Mouse (Mus musculus) liver, embryonic 11.5 days (tissue): ENCODE results near the gene Sema4c. TPM values are rescaled to one million over a fixed set of nuclear protein-coding genes. Genes with fewer than 3 reads are reported as not detected.
A peak's percentile ranks its signal among the peaks of the same experiment; 100 is the strongest.

Experiments used
- ATAC-seq: fragments of 200-750 bp; cut with Nextera tagmentation; replicated peaks from 2 replicates; pipeline ENCODE4 v1.8.0; 2017; ENCODE audit warnings: moderate number of reproducible peaks, mild to moderate bottlenecking, moderate TSS enrichment, moderate library complexity; ENCODE audit not compliant: low FRiP score
- DNase-seq: peaks from one replicate; pipeline ENCODE4 v3.0.0-alpha.2; 2017; ENCODE audit warnings: low spot score
- H3K27ac ChIP-seq: fragments of 300-500 bp; sonication (generic); 2 replicates; pipeline ENCODE4 v1.5.1; 2014; ENCODE audit warnings: mild to moderate bottlenecking, low read depth, low read length, control low read depth
- H3K27me3 ChIP-seq: fragments of 300-500 bp; sonication (generic); replicated peaks from 2 replicates; pipeline ENCODE4 v1.6.1; 2014; ENCODE audit warnings: low read length, mixed read lengths; ENCODE audit not compliant: control insufficient read depth, insufficient read depth
- H3K36me3 ChIP-seq: fragments of 300-500 bp; sonication (generic); 2 replicates; pipeline ENCODE4 v1.6.1; 2014; ENCODE audit warnings: mild to moderate bottlenecking, low read length, moderate library complexity, mixed read lengths; ENCODE audit not compliant: control insufficient read depth, insufficient read depth
- H3K4me1 ChIP-seq: fragments of 300-500 bp; sonication (generic); replicated peaks from 2 replicates; pipeline ENCODE4 v1.6.1; 2014; ENCODE audit warnings: low read length, mixed read lengths; ENCODE audit not compliant: control insufficient read depth, insufficient read depth
- H3K4me2 ChIP-seq: fragments of 300-500 bp; sonication (generic); 2 replicates; pipeline ENCODE4 v1.6.1; 2014; ENCODE audit warnings: mild to moderate bottlenecking, control low read depth, moderate library complexity
- H3K4me3 ChIP-seq: fragments of 300-500 bp; sonication (generic); 2 replicates; pipeline ENCODE4 v1.5.1; 2014; ENCODE audit warnings: low read depth, low read length, control low read depth
- H3K9ac ChIP-seq: fragments of 300-500 bp; sonication (generic); 2 replicates; pipeline ENCODE4 v1.6.1; 2014; ENCODE audit warnings: low read depth, low read length, control low read depth
- H3K9me3 ChIP-seq: fragments of 300-500 bp; sonication (generic); 2 replicates; pipeline ENCODE4 v1.6.1; 2016; ENCODE audit warnings: low read length, inconsistent platforms, mixed read lengths; ENCODE audit not compliant: control insufficient read depth
- WGBS: fragments of 180-500 bp; shearing (Covaris S2); extraction: QIAGEN DNeasy Blood & Tissue Kit; methylation state at CpG from one replicate; pipeline ENCODE4 v1.1.7; 2014; 5-methylcytosine and 5-hydroxymethylcytosine counted together
- polyA plus RNA-seq: library from polyadenylated mRNA; unstranded; fragments of >200 nt; fragmentation: Nextera tagmentation; extraction: Ambion mirVana; gene quantifications from 2 replicates; pipeline ENCODE4 v1.2.1, GENCODE M21; 2014

Gene Sema4c
- polyA plus RNA-seq, 1 experiment from 2014 or later: 0.77 TPM

DNA sequence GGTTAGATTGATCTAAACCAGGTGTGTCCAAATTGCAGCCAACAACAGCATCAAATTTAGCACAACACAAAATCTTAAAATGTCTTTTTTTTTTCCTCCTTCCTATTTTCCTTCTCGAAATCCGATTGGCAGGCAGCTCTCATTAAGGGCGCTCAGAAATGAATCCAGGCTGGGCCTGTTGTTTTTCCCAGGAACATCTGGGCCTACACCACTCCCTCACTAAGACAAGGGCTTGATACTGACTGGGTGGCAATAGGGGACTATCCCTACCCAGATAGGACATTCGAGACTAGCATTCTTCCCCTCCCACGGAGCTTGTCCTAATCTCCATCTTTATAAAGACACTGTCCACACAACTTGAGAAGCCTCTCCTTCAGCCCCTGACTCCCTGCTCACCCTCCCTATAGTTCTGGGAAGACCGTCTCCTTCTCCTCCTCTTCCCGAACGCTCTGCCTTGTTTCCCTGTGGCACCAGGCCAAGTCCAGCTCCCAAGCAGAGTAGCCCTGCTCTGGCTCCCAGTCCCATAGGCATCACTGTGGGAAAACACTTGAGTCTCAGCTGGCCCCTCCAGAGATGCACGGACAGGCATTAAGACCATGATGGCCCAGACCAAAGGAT lies 10.1 kb downstream of the Sema4c start:
- 59% methylated on average over 9 of the region's 9 CpGs for WGBS
- H3K4me2 ChIP-seq: no peak overlapping the region
- H3K27me3 ChIP-seq: no peaks in the 10 kb centered on the region; the same call in 1 of the 2 replicates
- no peak for DNase-seq
- no peak overlapping the region for H3K9ac ChIP-seq
- no peak for ATAC-seq
- peaks cover 16% of the 10 kb centered on the region; the same call in 1 of the 2 replicates for H3K36me3 ChIP-seq
- H3K27ac ChIP-seq: no peak overlapping the region
- no peak overlapping the region for H3K4me3 ChIP-seq
- peaks cover 17% of the 10 kb centered on the region for H3K4me1 ChIP-seq
- no peaks in the 10 kb centered on the region for H3K9me3 ChIP-seq

DNA sequence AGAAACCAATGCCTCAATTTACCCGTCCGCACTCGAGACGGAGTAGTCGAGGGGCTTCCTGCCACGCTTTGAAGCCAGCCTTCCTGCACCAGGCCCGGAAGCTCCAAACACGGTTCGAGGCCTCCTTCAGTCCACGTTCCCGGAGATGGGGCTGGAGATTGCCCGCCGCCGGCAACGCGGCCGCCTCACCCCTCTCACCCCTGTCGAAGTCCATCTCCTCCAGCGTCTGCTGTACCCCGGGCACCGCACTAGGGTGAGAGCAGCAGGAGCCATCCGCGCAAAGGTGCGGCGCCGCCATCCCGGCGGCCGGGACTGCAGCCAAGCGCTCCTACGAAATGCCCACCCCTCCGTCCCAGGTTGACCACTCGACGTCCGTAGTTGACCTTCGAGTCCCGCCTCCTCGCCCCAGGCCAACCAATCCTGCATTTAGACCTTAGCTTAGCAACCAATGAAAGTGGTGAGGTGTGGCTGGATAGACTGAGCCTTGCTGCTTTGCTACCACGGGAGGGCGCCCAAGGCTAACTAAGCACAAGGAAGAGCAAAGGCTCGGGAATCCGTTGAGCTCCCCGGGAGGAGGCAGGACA lies 11.2 kb downstream of the Sema4c start, which contains the start of gene Ankrd39:
TSS of gene Ankrd39 (minus strand) at position 558 of the 584 bp plus-strand sequence.
- Histone ChIP-seq H3K4me1 (peaks cover 17% of the 10 kb centered on the region), H3K9ac (peak within 1 kb of the TSS; percentile 75), H3K27me3 (no peaks in the 10 kb centered on the region; the same call in 1 of the 2 replicates), H3K4me3 (peak within 1 kb of the TSS; percentile 76), H3K9me3 (no peaks in the 10 kb centered on the region), H3K36me3 (peaks cover 14% of the 10 kb centered on the region; the same call in 1 of the 2 replicates), H3K27ac (no peak within 1 kb of the TSS; the same call in 1 of the 2 replicates), H3K4me2 (peak within 1 kb of the TSS; percentile 71)
- DNase-seq (peak; percentile 91), ATAC-seq (peak; percentile 98)
- WGBS: under 1% methylated on average over 43 of the region's 43 CpGs

DNA sequence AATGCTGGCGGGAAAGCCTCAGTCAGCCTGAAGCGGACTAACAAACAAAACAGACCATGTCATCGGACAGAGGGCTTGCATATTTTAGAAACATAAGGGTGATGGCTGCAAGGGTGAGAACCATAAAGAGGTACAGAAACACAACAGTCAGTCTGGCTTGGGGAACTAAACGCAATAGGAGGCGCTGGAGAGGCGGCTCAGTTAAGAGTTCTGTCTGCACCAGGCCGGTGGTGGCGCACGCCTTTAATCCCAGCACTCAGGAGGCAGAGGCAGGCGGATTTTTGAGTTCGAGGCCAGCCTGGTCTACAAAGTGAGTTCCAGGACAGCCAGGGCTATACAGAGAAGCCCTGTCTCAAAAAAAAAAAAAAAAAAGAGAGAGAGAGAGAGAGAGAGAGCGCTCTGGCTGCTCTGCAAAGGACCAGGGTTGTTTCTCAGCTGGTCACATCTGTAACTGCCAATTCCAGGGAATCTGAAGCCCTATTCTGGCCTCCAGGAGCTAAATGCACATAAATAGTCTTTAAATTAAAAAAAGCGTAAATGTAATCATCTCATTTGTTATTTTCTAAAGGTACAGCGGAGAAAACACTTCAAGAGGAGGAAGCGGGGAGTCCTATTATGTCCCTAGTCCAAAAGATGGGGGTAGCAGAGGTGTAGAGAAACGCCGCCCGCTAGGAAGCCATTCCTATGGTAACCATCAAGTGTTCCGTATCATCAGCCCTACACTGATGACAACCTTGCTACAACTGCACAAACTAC lies 12.1 kb downstream of the Sema4c start:
- 59% methylated on average over 19 of the region's 19 CpGs for WGBS
- Histone ChIP-seq H3K4me3 (peak overlapping the region; percentile 76), H3K27ac (no peak overlapping the region), H3K9me3 (no peaks in the 10 kb centered on the region), H3K27me3 (no peaks in the 10 kb centered on the region; the same call in 1 of the 2 replicates), H3K4me2 (peak overlapping the region; percentile 71), H3K9ac (peak overlapping the region; percentile 75), H3K36me3 (peaks cover 15% of the 10 kb centered on the region), H3K4me1 (peaks cover 17% of the 10 kb centered on the region)
- ATAC-seq (no peak), DNase-seq (no peak)

DNA sequence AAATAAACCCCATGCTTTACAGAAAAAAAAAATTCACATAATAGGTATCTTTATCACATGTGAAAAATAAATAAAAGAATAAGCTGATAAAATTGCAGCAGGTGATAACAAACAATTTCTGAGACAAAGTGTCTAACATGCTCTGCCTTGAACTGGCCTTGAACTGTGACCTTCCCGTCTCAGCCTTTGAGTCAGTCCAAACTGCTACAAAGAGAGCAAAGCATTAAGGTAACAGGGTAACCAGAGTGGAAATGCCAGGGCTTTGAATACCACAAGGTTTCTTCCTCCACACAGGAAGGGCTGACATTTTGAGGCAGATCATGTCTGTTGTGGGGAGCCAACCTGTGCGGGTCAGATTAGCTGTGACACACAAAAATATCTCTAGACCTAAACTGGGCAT lies 12.8 kb downstream of the Sema4c start:
- Histone ChIP-seq H3K27ac (no peak overlapping the region), H3K9ac (no peak overlapping the region), H3K4me1 (peaks cover 17% of the 10 kb centered on the region), H3K36me3 (peaks cover 10% of the 10 kb centered on the region), H3K4me2 (peak overlapping the region; percentile 71), H3K27me3 (no peaks in the 10 kb centered on the region), H3K4me3 (no peak overlapping the region), H3K9me3 (no peaks in the 10 kb centered on the region)
- 55% methylated on average over 2 of the region's 2 CpGs for WGBS
- no peak for DNase-seq
- no peak for ATAC-seq

DNA sequence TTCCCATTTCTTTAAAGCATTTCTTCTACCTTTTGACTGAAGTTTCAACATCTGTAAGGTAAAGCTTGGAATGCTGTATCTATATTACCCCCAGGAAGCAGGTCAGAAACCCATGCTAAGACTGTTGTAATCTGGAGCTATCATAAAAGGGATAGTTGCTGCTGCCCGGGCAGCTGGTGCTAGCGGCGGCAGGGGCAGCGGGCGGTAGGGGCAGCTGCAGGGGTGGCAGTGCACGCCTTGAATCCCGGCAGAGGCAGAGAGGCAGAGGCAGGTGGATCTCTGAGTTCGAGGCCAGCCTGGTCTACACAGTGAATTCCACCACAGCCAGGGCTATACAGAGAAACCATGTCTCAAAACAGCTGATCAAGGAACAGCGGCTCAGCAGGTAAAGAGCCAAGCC lies 15.2 kb downstream of the Sema4c start:
- H3K36me3 ChIP-seq: peaks cover 10% of the 10 kb centered on the region
- DNase-seq: no peak
- no peak overlapping the region for H3K4me3 ChIP-seq
- H3K27me3 ChIP-seq: no peaks in the 10 kb centered on the region
- ATAC-seq: no peak
- no peak overlapping the region for H3K9ac ChIP-seq
- H3K27ac ChIP-seq: no peak overlapping the region
- H3K4me1 ChIP-seq: peaks cover 14% of the 10 kb centered on the region
- no peak overlapping the region for H3K4me2 ChIP-seq
- WGBS: 95% methylated on average over 9 of the region's 9 CpGs
- no peaks in the 10 kb centered on the region for H3K9me3 ChIP-seq

DNA sequence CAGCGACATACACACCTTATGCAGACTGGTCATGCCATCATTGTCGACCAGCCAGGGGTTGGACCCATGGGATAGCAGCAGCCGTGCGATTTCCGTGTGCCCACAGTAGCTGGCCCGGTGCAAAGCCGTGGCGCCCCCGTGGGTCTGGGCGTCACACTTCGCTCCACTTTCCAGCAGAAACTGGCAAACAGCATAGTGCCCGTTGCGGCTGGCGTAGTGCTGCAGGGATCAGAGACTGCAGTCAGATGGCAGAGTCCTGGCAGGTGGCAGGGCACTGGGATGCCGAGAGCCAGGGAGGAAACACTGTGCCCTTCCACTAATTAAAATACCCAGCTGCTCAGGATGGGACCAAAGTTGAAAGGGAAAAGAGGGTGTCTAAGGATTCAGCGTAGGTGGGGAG lies 16.3 kb downstream of the Sema4c start:
- Histone ChIP-seq H3K36me3 (peaks cover 10% of the 10 kb centered on the region), H3K4me2 (no peak overlapping the region), H3K27ac (no peak overlapping the region), H3K9ac (no peak overlapping the region), H3K27me3 (no peaks in the 10 kb centered on the region), H3K9me3 (no peaks in the 10 kb centered on the region), H3K4me3 (no peak overlapping the region), H3K4me1 (peaks cover 10% of the 10 kb centered on the region; the same call in 1 of the 2 replicates)
- DNase-seq (no peak), ATAC-seq (no peak)
- 93% methylated on average over 16 of the region's 16 CpGs for WGBS

DNA sequence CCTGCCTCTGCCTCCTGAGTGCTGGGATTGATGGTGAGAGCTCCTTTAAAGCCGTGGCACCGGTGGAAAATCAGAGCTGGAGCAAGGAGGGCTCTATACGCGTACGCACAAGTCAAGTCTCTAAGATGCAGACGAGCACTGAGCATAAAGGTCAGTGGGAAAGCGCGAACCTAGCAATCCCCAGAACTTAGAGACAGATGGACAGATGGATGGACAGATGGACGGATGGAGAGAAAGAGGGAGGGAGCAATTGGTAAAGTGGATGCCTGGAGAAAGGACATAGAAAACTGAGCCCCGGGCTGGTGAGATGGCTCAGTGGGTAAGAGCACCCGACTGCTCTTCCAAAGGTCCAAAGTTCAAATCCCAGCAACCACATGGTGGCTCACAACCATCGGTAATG lies 17.3 kb downstream of the Sema4c start:
- no peak for ATAC-seq
- no peak overlapping the region for H3K27ac ChIP-seq
- no peaks in the 10 kb centered on the region for H3K9me3 ChIP-seq
- H3K4me2 ChIP-seq: no peak overlapping the region
- peaks cover 10% of the 10 kb centered on the region for H3K36me3 ChIP-seq
- 91% methylated on average over 12 of the region's 12 CpGs for WGBS
- no peak overlapping the region for H3K9ac ChIP-seq
- no peak overlapping the region for H3K4me3 ChIP-seq
- no peak for DNase-seq
- no peaks in the 10 kb centered on the region for H3K27me3 ChIP-seq
- peaks cover 5% of the 10 kb centered on the region; the same call in 1 of the 2 replicates for H3K4me1 ChIP-seq

DNA sequence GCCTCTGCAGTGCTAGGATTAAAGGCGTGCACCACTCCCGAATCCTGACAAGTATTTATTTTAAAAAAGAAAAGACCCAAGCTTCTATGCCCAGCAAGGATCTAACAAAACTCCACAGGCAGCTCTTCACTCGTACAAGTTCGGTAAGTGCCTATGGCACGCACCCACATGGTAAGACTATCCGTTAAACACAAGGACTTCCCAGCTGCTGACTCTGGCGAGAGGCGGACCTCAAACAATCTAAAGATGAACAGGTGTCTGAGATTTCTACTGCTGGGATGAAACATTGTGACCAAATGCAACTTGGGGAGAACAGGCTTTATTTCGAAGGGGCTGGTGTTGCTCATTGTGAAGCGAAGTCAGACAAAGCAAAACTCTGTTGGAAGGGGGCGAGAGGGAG lies 18.0 kb downstream of the Sema4c start:
- no peaks in the 10 kb centered on the region for H3K4me1 ChIP-seq
- 89% methylated on average over 11 of the region's 11 CpGs for WGBS

More for the DNA sequence above, 18.0 kb downstream of the Sema4c start:
- Histone ChIP-seq H3K27me3 (no peaks in the 10 kb centered on the region), H3K36me3 (peaks cover 10% of the 10 kb centered on the region), H3K27ac (no peak overlapping the region), H3K9ac (no peak overlapping the region), H3K9me3 (no peaks in the 10 kb centered on the region), H3K4me2 (no peak overlapping the region), H3K4me3 (no peak overlapping the region)
- no peak for ATAC-seq
- DNase-seq: no peak
